Comparison of ENCODE assay signal across 10 mouse cellular contexts in genomic region chr6:71156674-71157326, GRCm38 (mm10). TPM values are rescaled to one million over a fixed set of nuclear protein-coding genes. Genes with fewer than 3 reads are reported as not detected.
DNase-seq lines count a peak whose midpoint lies in the region; ATAC-seq lines count a peak whose summit lies in the region.
"Had no signal": no experiment of that assay in that cellular context is flagged by ENCODE, and none has a peak within 500 bp of the region (broad histone marks: within the 10 kb centered on the region; RNA-seq: fewer than 3 reads in every experiment).

No protein-coding gene starts in this region.

- DNase-seq in hindbrain, embryonic 11.5 days (ENCODE audit: low spot score), result peak; percentile 53
- peak; percentile 29 for DNase-seq in c-Kit-positive CD71-positive TER-119-negative erythroid progenitor cells, embryonic 14.5 days (ENCODE audit: low read depth)
- DNase-seq in left cerebral cortex, adult 9 months (ENCODE audit: low spot score in 2 of 2), result no peak

- H3K4me1 ChIP-seq in hindbrain, embryonic 11.5 days (replicated peaks; ENCODE audit: control insufficient read depth, insufficient read depth, low read length), result no peaks in the 10 kb centered on the region
- H3K4me1 ChIP-seq in hindbrain, embryonic 12.5 days, result no peaks in the 10 kb centered on the region
- H3K4me1 ChIP-seq in forebrain, embryonic 12.5 days, result no peaks in the 10 kb centered on the region

- H3K27me3 ChIP-seq in hindbrain, embryonic 11.5 days (ENCODE audit: control insufficient read depth, insufficient read depth, low read length), result no peaks in the 10 kb centered on the region; the same call in 1 of the 2 replicates
- no peaks in the 10 kb centered on the region for H3K27me3 ChIP-seq in hindbrain, embryonic 12.5 days
- H3K27me3 ChIP-seq in forebrain, embryonic 12.5 days, result no peaks in the 10 kb centered on the region

- ATAC-seq in hindbrain, embryonic 11.5 days (ENCODE audit: low FRiP score), result no peak
- no peak for ATAC-seq in hindbrain, embryonic 12.5 days (ENCODE audit: low FRiP score)
- peak; percentile 86 for ATAC-seq in CD4-positive, CD25-positive, alpha-beta regulatory T cell, adult 4 months
- peak; percentile 58 for ATAC-seq in megakaryocyte progenitor cell, adult 5-6 weeks (replicated peaks; ENCODE audit: poor library complexity)
- ATAC-seq in forebrain, embryonic 12.5 days (ENCODE audit: low FRiP score), result no peak
- ATAC-seq in erythroid progenitor cell, adult 5-6 weeks (replicated peaks; ENCODE audit: low FRiP score, poor library complexity, severe bottlenecking), result no peak

- H3K9ac ChIP-seq in hindbrain, embryonic 11.5 days (ENCODE audit: low read depth, low read length), result no peak overlapping the region
- no peak overlapping the region for H3K9ac ChIP-seq in hindbrain, embryonic 12.5 days
- H3K9ac ChIP-seq in forebrain, embryonic 12.5 days, result no peak overlapping the region

- H3K4me3 ChIP-seq in hindbrain, embryonic 11.5 days (ENCODE audit: low read depth, low read length), result no peak overlapping the region
- no peak overlapping the region for H3K4me3 ChIP-seq in hindbrain, embryonic 12.5 days
- H3K4me3 ChIP-seq in forebrain, embryonic 12.5 days (replicated peaks), result no peak overlapping the region

- no peak overlapping the region for H3K27ac ChIP-seq in hindbrain, embryonic 11.5 days (ENCODE audit: low read depth, low read length)
- H3K27ac ChIP-seq in hindbrain, embryonic 12.5 days, result no peak overlapping the region
- H3K27ac ChIP-seq in forebrain, embryonic 12.5 days, result no peak overlapping the region

- H3K9me3 ChIP-seq in hindbrain, embryonic 11.5 days (ENCODE audit: control insufficient read depth, low read length), result no peaks in the 10 kb centered on the region
- no peaks in the 10 kb centered on the region for H3K9me3 ChIP-seq in hindbrain, embryonic 12.5 days (replicated peaks)
- 0 out of 2 replicates have a peak, but pooled peaks cover 3% of the 10 kb centered on the region for H3K9me3 ChIP-seq in forebrain, embryonic 12.5 days

- WGBS in hindbrain, embryonic 11.5 days, result 75% methylated on average over 5 of the region's 5 CpGs
- 81% methylated on average over 5 of the region's 5 CpGs for WGBS in hindbrain, embryonic 12.5 days
- 76% methylated on average over 5 of the region's 5 CpGs for WGBS in forebrain, embryonic 12.5 days

- H3K4me2 ChIP-seq in hindbrain, embryonic 11.5 days (replicated peaks; ENCODE audit: low read depth, low read length), result no peak overlapping the region
- H3K4me2 ChIP-seq in hindbrain, embryonic 12.5 days (replicated peaks), result no peak overlapping the region
- H3K4me2 ChIP-seq in forebrain, embryonic 12.5 days, result no peak overlapping the region

- H3K36me3 ChIP-seq in hindbrain, embryonic 11.5 days (ENCODE audit: control insufficient read depth, insufficient read depth, low read length), result no peaks in the 10 kb centered on the region
- no peaks in the 10 kb centered on the region for H3K36me3 ChIP-seq in hindbrain, embryonic 12.5 days
- H3K36me3 ChIP-seq in forebrain, embryonic 12.5 days (replicated peaks), result no peaks in the 10 kb centered on the region

RNA-seq across cellular contexts. Expression of gene Thnsl2, which starts 12.6 kb away (rescaled TPM):
- 6.5 and 6.7 TPM in 2 replicates for polyA plus RNA-seq in hindbrain, embryonic 11.5 days (2014; fragmentation: Nextera tagmentation; extraction: Ambion mirVana)
- polyA plus RNA-seq in hindbrain, embryonic 12.5 days (2016; fragmentation: Nextera tagmentation; extraction: Ambion mirVana), result 5.3 and 5.4 TPM in 2 replicates
- polyA plus RNA-seq in CD4-positive, CD25-positive, alpha-beta regulatory T cell, adult 4 months (2017; shearing (Covaris generic)), result 1 to 10 TPM; 1.3 to 2.1 TPM
- 0.98 and 1.2 TPM in 2 replicates for total RNA-seq in megakaryocyte progenitor cell, adult 5-6 weeks (2015)
- total RNA-seq in megakaryocyte progenitor cell, adult 5-6 weeks (2017), result 0.47 and 1.3 TPM in 2 replicates
- 3.3 and 3.4 TPM in 2 replicates for polyA plus RNA-seq in forebrain, embryonic 12.5 days (2016; fragmentation: Nextera tagmentation; extraction: Ambion mirVana)
- not detected in 2 replicates for total RNA-seq in erythroid progenitor cell, adult 5-6 weeks (2015; ENCODE audit: low replicate concordance)
- not detected in 2 replicates for total RNA-seq in erythroid progenitor cell, adult 5-6 weeks (2017; ENCODE audit: low replicate concordance)

RNA-seq across cellular contexts. Expression of gene Fabp1, which starts 42.8 kb away (rescaled TPM):
- not detected in 2 replicates for polyA plus RNA-seq in hindbrain, embryonic 11.5 days (2014; fragmentation: Nextera tagmentation; extraction: Ambion mirVana)
- not detected in 2 replicates for polyA plus RNA-seq in hindbrain, embryonic 12.5 days (2016; fragmentation: Nextera tagmentation; extraction: Ambion mirVana)
- polyA plus RNA-seq in CD4-positive, CD25-positive, alpha-beta regulatory T cell, adult 4 months (2017; shearing (Covaris generic)), result not detected
- not detected in 2 replicates for total RNA-seq in megakaryocyte progenitor cell, adult 5-6 weeks (2015)
- total RNA-seq in megakaryocyte progenitor cell, adult 5-6 weeks (2017), result not detected in 2 replicates
- polyA plus RNA-seq in forebrain, embryonic 12.5 days (2016; fragmentation: Nextera tagmentation; extraction: Ambion mirVana), result not detected in 2 replicates
- total RNA-seq in erythroid progenitor cell, adult 5-6 weeks (2015; ENCODE audit: low replicate concordance), result not detected in 2 replicates
- total RNA-seq in erythroid progenitor cell, adult 5-6 weeks (2017; ENCODE audit: low replicate concordance), result not detected in 2 replicates
- total RNA-seq: hematopoietic stem cell, adult 5-6 weeks had no signal
- polyA plus RNA-seq: neural tube, embryonic 11.5 days had no signal

Comparison
In these comparisons a context has a peak if more than half of its experiments do, and no peak if none do; other contexts are left out.
1. ATAC-seq: peak in CD4-positive, CD25-positive, alpha-beta regulatory T cell, adult 4 months (single experiment) and megakaryocyte progenitor cell, adult 5-6 weeks (single experiment); none in hindbrain, embryonic 11.5 days (single experiment), hindbrain, embryonic 12.5 days (single experiment), forebrain, embryonic 12.5 days (single experiment) and erythroid progenitor cell, adult 5-6 weeks (single experiment).
2. DNase-seq: peak in hindbrain, embryonic 11.5 days (single experiment) and c-Kit-positive CD71-positive TER-119-negative erythroid progenitor cells, embryonic 14.5 days (single experiment); none in left cerebral cortex, adult 9 months (0 of 2).